Mouse (Mus musculus) embryonic facial prominence, embryonic 10.5 days (tissue): ENCODE results near the gene Cyp4a30b. TPM values are rescaled to one million over a fixed set of nuclear protein-coding genes. Genes with fewer than 3 reads are reported as not detected.

Source experiments
- polyA plus RNA-seq: library from polyadenylated mRNA; unstranded; fragments of >200 nt; fragmentation: Nextera tagmentation; extraction: Ambion mirVana; gene quantifications from 2 replicates; pipeline ENCODE4 v1.2.1, GENCODE M21; 2016

The Cyp4a30b gene
- polyA plus RNA-seq, 1 experiment from 2014 or later: not detected

Other genes starting within 250 kb of the Cyp4a30b start
- not detected in 2 replicates for gene Cyp4a29, start 210.5 kb upstream of the Cyp4a30b start, polyA plus RNA-seq
- not detected in 2 replicates for gene Cyp4a12a, start 153.6 kb upstream of the Cyp4a30b start, polyA plus RNA-seq
- gene Cyp4a12b, start 41.0 kb upstream of the Cyp4a30b start, polyA plus RNA-seq: not detected in 2 replicates
- not detected in 2 replicates for gene Cyp4a14, start 43.5 kb downstream of the Cyp4a30b start, polyA plus RNA-seq
- gene Cyp4a10, start 65.7 kb downstream of the Cyp4a30b start, polyA plus RNA-seq: not detected in 2 replicates
- gene Cyp4a31, start 111.0 kb downstream of the Cyp4a30b start, polyA plus RNA-seq: not detected in 2 replicates
- not detected in 2 replicates for gene Cyp4a32, start 148.4 kb downstream of the Cyp4a30b start, polyA plus RNA-seq
- not detected in 2 replicates for gene Cyp4b1, start 195.1 kb downstream of the Cyp4a30b start, polyA plus RNA-seq